Mouse (Mus musculus): ENCODE measurements around the gene Sept8. TPM values are rescaled to one million over a fixed set of nuclear protein-coding genes. Genes with fewer than 3 reads are reported as not detected.
A peak's percentile ranks its signal among the peaks of the same experiment; 100 is the strongest.

Gene Sept8
- polyA plus RNA-seq, 1 experiment from 2014 or later: 21.3 TPM

DNA sequence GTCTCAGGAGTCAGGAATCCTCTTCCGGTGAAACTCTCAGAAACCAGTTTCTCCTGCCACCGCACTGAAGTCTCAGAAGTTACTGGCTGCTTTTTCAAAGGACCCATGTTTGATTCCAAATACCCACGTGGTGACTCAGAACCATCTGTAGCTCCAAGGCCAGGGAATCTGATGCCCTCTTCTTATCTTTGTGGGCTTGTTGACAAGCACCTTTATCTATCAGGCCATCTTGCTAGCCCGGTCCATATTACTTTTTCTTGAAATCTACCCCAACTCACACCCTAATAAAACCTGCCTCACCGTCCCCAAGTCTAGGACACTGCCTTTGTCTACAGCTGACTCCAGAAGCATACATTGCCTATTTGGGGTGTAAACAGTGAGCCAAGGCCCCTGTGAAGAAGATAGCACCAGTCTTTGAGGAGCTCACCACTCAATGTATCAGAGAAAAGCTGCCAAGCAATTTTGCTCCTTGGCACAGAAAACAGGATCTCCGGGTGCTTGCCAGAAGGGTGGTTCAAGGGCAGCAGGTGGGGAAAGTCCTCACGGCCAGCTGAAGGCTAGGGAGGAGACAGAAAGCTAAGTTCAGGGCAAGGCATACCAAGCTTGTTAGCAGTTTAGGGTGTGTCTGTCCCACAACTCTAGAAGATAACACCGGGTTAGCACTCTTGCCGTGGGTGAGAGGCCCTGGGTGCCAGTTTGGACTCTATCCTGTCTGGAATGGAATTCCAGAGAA is 35.7 kb upstream of the Sept8 start:
- H3K4me3 ChIP-seq: no peak overlapping the region

DNA sequence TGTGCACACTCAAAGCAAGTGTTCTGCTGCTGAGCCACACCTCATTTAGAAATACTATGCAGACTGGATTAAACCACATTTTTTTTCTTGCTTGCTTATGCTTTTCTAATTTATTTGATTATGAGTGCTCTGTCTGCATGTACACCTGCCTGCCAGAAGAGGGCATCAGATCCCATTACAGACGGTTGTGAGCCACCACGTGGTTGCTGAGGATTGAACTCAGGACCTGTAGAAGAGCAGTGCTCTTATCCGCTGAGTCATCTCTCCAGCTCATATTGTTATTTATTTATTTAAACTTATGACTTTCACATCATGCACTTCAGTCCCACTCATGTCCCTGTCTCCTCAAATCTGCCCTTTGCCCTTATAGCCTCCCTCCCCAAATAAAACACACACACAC is 33.3 kb upstream of the Sept8 start:
- 45% methylated on average over 3 of the region's 3 CpGs for WGBS
- no peak for ATAC-seq (ENCODE audit: low read depth)
- Histone ChIP-seq H3K4me2 (no peak overlapping the region), H3K36me3 (no peaks in the 10 kb centered on the region), H3K4me1 (replicated peaks) (peaks cover 10% of the 10 kb centered on the region), H3K9me3 (no peaks in the 10 kb centered on the region), H3K27ac (replicated peaks) (no peak overlapping the region), H3K27me3 (peaks cover 61% of the 10 kb centered on the region), H3K9ac (no peak overlapping the region), H3K4me3 (no peak overlapping the region)

More for the DNA sequence above, 35.7 kb upstream of the Sept8 start:
- Histone ChIP-seq H3K4me1 (replicated peaks) (peaks cover 29% of the 10 kb centered on the region), H3K27me3 (peaks cover 83% of the 10 kb centered on the region), H3K27ac (replicated peaks) (no peak overlapping the region), H3K36me3 (no peaks in the 10 kb centered on the region), H3K9me3 (no peaks in the 10 kb centered on the region), H3K4me2 (no peak overlapping the region), H3K9ac (no peak overlapping the region)
- WGBS: 78% methylated on average over 9 of the region's 9 CpGs
- no peak for ATAC-seq (ENCODE audit: low read depth)

- H3K36me3 ChIP-seq: no peaks in the 10 kb centered on the region
- 72% methylated on average over 3 of the region's 3 CpGs for WGBS
- H3K27me3 ChIP-seq: peaks cover 55% of the 10 kb centered on the region
Measured at GRCm38 (mm10) chr11:53486351-53486750, 32.7 kb upstream of the Sept8 start.

DNA sequence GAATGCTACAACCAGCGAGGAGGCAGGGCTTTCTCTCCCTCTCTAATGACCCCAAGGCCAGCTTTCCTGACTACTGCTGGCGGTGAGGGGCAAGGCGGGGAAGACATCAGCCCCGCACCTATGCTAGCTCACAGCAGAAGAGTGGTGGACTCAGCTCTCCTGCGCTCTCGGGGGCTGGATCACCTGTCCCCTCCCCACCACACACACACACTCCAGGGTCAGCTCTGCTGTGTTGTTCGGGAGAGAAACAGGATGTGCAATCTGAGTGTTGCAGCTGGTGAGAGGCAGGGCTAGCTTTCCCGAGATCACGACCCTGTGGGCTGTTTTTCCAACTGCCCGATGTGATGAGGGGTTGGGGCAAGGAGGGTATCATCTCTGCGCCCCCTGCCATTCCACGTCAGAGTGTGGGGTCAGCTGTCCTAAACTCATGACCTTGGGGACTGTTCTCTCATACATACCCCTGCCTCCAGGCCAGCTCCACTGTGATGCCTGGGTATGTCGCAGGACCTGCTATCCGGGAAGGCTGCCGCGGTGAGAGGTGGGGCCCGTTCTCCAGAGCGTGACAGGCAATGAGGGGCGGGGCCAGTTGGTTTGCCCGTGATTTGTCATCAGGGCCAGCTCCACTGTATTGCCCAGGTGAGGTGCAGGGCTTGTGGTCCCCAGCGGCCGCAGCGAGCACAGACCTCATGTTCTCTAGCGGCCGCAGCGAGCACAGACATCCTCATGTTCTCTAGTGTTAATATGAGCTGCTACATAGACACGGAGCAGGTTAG is 32.0 kb upstream of the Sept8 start:
- 13% methylated on average over 27 of the region's 27 CpGs for WGBS
- Histone ChIP-seq H3K4me3 (peak overlapping the region; percentile 22), H3K9me3 (no peaks in the 10 kb centered on the region), H3K27ac (replicated peaks) (no peak overlapping the region), H3K36me3 (no peaks in the 10 kb centered on the region), H3K9ac (peak overlapping the region; percentile 43; the same call in 1 of the 2 replicates), H3K27me3 (peaks cover 48% of the 10 kb centered on the region), H3K4me1 (replicated peaks) (peaks cover 14% of the 10 kb centered on the region), H3K4me2 (peak overlapping the region; percentile 52)
- ATAC-seq (ENCODE audit: low read depth): peak; percentile 44; the same call in 1 of the 2 replicates

More at GRCm38 (mm10) chr11:53486351-53486750, 32.7 kb upstream of the Sept8 start:
- H3K27ac ChIP-seq (replicated peaks): no peak overlapping the region
- ATAC-seq (ENCODE audit: low read depth): no peak
- no peak overlapping the region for H3K4me2 ChIP-seq
- H3K4me3 ChIP-seq: no peak overlapping the region
- peaks cover 10% of the 10 kb centered on the region for H3K4me1 ChIP-seq (replicated peaks)
- H3K9ac ChIP-seq: 0 out of 2 replicates have a peak overlapping the region, but pooled peaks have one; percentile 43
- no peaks in the 10 kb centered on the region for H3K9me3 ChIP-seq

GRCm38 (mm10) chr11:53489007-53489406 is 30.1 kb upstream of the Sept8 start:
- no peak for ATAC-seq (ENCODE audit: low read depth)
- H3K4me3 ChIP-seq: no peak overlapping the region
- peaks cover 31% of the 10 kb centered on the region for H3K4me1 ChIP-seq (replicated peaks)
- H3K36me3 ChIP-seq: no peaks in the 10 kb centered on the region
- H3K27ac ChIP-seq (replicated peaks): no peak overlapping the region
- no peaks in the 10 kb centered on the region for H3K9me3 ChIP-seq
- H3K27me3 ChIP-seq: peaks cover 36% of the 10 kb centered on the region
- no peak overlapping the region for H3K9ac ChIP-seq
- 95% methylated on average over 5 of the region's 5 CpGs for WGBS
- no peak overlapping the region for H3K4me2 ChIP-seq

GRCm38 (mm10) chr11:53489421-53489820 is 29.6 kb upstream of the Sept8 start:
- Histone ChIP-seq H3K4me1 (replicated peaks) (peaks cover 31% of the 10 kb centered on the region), H3K4me2 (no peak overlapping the region), H3K4me3 (no peak overlapping the region), H3K9me3 (no peaks in the 10 kb centered on the region), H3K36me3 (no peaks in the 10 kb centered on the region), H3K9ac (no peak overlapping the region), H3K27me3 (peaks cover 34% of the 10 kb centered on the region), H3K27ac (replicated peaks) (no peak overlapping the region)
- WGBS: 75% methylated on average over 9 of the region's 9 CpGs
- ATAC-seq (ENCODE audit: low read depth): no peak

DNA sequence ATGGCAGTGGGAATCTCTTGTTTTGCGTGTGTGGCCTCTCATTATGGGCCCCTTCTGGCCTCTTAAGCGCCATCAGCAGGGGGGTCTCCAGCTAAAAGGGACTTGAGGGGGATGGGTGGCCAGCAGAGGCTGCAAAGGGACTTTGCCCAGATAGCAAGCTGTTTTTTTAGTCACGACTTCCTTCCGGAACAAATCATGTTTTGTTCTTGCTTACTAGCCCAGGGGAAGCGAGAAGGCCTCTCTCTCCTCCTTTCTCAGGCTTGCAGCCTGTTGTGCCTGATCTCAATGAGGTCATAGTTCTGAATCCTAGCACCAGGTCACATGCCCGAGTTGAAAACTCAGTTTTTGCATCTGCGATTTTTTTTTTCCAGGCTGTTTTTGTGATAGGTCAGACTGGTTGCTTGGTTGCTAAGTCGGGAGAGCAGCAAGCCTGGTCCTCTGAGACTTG is 27.1 kb upstream of the Sept8 start:
- H3K4me3 ChIP-seq: no peak overlapping the region
- H3K4me2 ChIP-seq: no peak overlapping the region
- 0 out of 2 replicates have a peak, but pooled peaks have one; percentile 11 for ATAC-seq (ENCODE audit: low read depth)
- no peaks in the 10 kb centered on the region for H3K9me3 ChIP-seq
- peaks cover 42% of the 10 kb centered on the region for H3K4me1 ChIP-seq (replicated peaks)
- peaks cover 17% of the 10 kb centered on the region for H3K27me3 ChIP-seq
- H3K27ac ChIP-seq (replicated peaks): peak overlapping the region; percentile 57
- H3K9ac ChIP-seq: no peak overlapping the region
- WGBS: 4% methylated on average over 8 of the region's 8 CpGs
- no peaks in the 10 kb centered on the region for H3K36me3 ChIP-seq

DNA sequence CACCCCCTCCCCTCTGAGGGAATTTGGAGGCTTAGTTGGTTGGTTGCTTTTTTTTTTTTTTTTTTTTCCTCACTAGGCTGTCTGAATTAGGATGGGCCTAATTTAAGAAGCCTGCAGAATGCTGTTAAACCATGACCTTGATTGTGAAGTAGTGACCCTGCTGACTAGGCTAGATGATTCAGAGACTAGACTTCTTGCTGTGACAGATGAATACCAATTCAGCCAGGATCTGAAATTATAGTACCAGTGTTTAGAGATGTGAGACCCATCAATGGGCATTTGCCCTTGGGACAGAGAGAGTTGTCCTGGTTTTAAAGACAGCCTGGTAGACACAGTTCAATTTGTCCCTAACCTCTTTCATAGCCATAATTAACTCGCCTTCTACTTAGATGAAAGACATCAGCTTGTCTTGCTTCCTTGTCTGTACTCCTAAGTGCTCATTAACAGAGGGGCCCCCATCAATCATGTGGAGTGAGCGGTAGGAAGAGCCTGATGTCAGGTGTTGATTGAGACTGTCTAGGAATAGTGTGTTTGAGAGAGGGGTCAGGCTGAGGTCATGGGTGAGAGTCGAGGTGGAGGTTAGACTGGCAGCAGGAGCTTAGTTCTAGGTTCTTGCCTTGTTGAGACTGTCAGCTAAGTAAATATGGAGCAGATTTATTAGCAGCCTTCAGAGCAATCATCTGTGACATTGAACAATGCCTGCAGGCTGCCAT is 25.7 kb upstream of the Sept8 start:
- WGBS: 19% methylated on average over 3 of the region's 3 CpGs
- no peak for ATAC-seq (ENCODE audit: low read depth)
- H3K9me3 ChIP-seq: no peaks in the 10 kb centered on the region
- no peak overlapping the region for H3K4me3 ChIP-seq
- H3K9ac ChIP-seq: no peak overlapping the region
- H3K27ac ChIP-seq (replicated peaks): no peak overlapping the region
- H3K36me3 ChIP-seq: no peaks in the 10 kb centered on the region
- H3K4me1 ChIP-seq (replicated peaks): peaks cover 36% of the 10 kb centered on the region
- no peak overlapping the region for H3K4me2 ChIP-seq
- peaks cover 13% of the 10 kb centered on the region for H3K27me3 ChIP-seq

- no peak overlapping the region for H3K4me3 ChIP-seq
- no peak for ATAC-seq (ENCODE audit: low read depth)
- H3K36me3 ChIP-seq: no peaks in the 10 kb centered on the region
- H3K4me2 ChIP-seq: no peak overlapping the region
- H3K9me3 ChIP-seq: no peaks in the 10 kb centered on the region
- H3K9ac ChIP-seq: no peak overlapping the region
- H3K27me3 ChIP-seq: peaks cover 14% of the 10 kb centered on the region
- peak overlapping the region; percentile 43 for H3K27ac ChIP-seq (replicated peaks)
- peaks cover 36% of the 10 kb centered on the region for H3K4me1 ChIP-seq (replicated peaks)
- WGBS: 19% methylated on average over 6 of the region's 6 CpGs
Measured at GRCm38 (mm10) chr11:53495417-53495816, 23.6 kb upstream of the Sept8 start.

GRCm38 (mm10) chr11:53496946-53497345 is 22.1 kb upstream of the Sept8 start:
- Histone ChIP-seq H3K27ac (replicated peaks) (no peak overlapping the region), H3K4me1 (replicated peaks) (peaks cover 37% of the 10 kb centered on the region), H3K4me2 (no peak overlapping the region), H3K4me3 (no peak overlapping the region), H3K27me3 (peaks cover 25% of the 10 kb centered on the region), H3K9ac (no peak overlapping the region), H3K36me3 (no peaks in the 10 kb centered on the region), H3K9me3 (no peaks in the 10 kb centered on the region)
- no peak for ATAC-seq (ENCODE audit: low read depth)
- WGBS: 79% methylated on average over 6 of the region's 6 CpGs

DNA sequence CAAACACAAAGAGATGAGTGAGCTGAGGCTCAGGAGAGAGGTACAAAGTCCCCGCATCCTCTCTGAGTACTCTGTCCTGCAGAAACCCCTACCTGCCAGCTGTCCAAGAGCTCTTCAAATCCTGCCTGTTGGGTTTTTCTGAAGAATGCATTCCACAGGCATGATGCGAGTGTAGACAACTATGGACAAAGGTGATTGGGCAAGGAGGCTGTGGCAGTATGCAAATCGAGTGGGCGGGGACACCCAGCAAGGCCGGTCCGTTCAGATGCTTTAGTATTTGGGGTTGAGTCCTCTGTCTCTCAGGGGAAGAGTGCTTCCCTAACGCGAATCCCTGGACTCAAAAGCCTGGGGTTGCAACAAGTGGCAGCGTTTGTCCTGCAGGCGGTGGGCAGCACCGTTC is 18.5 kb upstream of the Sept8 start:
- no peak overlapping the region for H3K4me2 ChIP-seq
- peaks cover 19% of the 10 kb centered on the region for H3K4me1 ChIP-seq (replicated peaks)
- H3K9ac ChIP-seq: no peak overlapping the region
- H3K4me3 ChIP-seq: no peak overlapping the region
- no peaks in the 10 kb centered on the region for H3K36me3 ChIP-seq
- 10% methylated on average over 11 of the region's 11 CpGs for WGBS
- no peaks in the 10 kb centered on the region for H3K9me3 ChIP-seq
- H3K27ac ChIP-seq (replicated peaks): no peak overlapping the region
- no peak for ATAC-seq (ENCODE audit: low read depth)
- peaks cover 25% of the 10 kb centered on the region for H3K27me3 ChIP-seq
